ENCODE assay signal across 16 mouse cellular contexts in the genomic region with DNA sequence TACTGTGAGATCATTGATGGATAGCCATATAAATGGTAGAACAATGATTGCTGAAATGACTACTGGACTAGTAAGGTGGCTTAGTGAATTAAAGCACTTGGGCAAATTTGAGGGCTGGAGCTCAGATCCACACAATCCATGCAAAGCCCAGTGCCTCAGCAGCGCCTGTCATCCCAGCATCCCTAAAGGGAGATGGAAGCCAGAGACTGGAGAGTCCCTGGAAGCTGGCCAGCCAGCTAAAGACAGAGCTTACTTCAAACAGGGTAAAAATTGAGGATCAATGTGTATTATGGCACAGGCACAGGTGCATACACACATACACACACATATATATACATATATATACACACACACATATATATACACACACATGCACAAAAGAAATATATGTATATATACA.
"Had no signal": no experiment of that assay in that cellular context is flagged by ENCODE, and none has a peak within 500 bp of the region (broad histone marks: within the 10 kb centered on the region; RNA-seq: fewer than 3 reads in every experiment).

No protein-coding gene starts in this region.

- DNase-seq: gastrocnemius, postnatal 14 days; gastrocnemius, postnatal 36 days; heart, adult 11 months; heart, adult 2 months; heart, postnatal 14 days; heart, postnatal 36 days; kidney, adult 11 months; kidney, adult 2 months; kidney, adult 9 months; kidney, postnatal 14 days; kidney, postnatal 36 days; layer of hippocampus, adult 9-11 months; liver; liver, embryonic 13.5 days had no signal

- ATAC-seq: hindbrain, postnatal 0 days; intestine, embryonic 16.5 days had no signal
